23 mouse cellular contexts compared by ENCODE assay signal in the genomic region with DNA sequence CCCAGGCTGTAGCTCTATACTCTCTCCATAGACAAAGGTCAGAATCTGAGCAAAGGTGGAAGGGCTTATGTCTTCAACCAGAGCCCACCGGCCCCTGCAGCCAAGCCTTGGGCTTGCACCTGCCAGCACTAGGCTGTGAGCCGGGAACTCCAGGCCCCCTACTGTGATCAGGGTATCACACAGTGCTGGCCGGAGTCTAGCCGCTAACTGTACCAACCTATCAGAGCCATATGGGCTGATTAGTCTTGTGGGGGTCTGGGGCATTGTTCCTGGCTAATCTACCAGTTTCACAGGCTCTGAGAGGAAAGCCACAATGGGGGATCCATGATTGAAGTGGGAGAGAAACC. TPM values are rescaled to one million over a fixed set of nuclear protein-coding genes. Genes with fewer than 3 reads are reported as not detected.
DNase-seq lines count a peak whose midpoint lies in the region; ATAC-seq lines count a peak whose summit lies in the region.
"Had no signal": no experiment of that assay in that cellular context is flagged by ENCODE, and none has a peak within 500 bp of the region (broad histone marks: within the 10 kb centered on the region; RNA-seq: fewer than 3 reads in every experiment).

No protein-coding gene starts in this region.

- peak; percentile 21 for DNase-seq in cerebellum, adult 11 months
- no peak for DNase-seq in cerebellum, postnatal 4 days (ENCODE audit: low spot score in 2 of 2)
- no peak for DNase-seq in heart, adult 9 months (ENCODE audit: low spot score in 2 of 2)
- no peak for DNase-seq in neural tube, embryonic 10.5 days (ENCODE audit: extremely low spot score, low spot score)
- DNase-seq in layer of hippocampus, adult 9-11 months = no peak
- DNase-seq: cerebellum, postnatal 25 days; heart, postnatal 14 days; kidney, postnatal 36 days; left cerebral cortex, postnatal 4 days; lung, postnatal 4 days; midbrain, embryonic 14.5 days; thymus, adult 2 months had no signal

- no peaks in the 10 kb centered on the region for H3K9me3 ChIP-seq in heart, embryonic 13.5 days
- no peaks in the 10 kb centered on the region for H3K9me3 ChIP-seq in neural tube, embryonic 12.5 days
- no peaks in the 10 kb centered on the region for H3K9me3 ChIP-seq in limb, embryonic 15.5 days
- H3K9me3 ChIP-seq: hindbrain, embryonic 15.5 days; liver, embryonic 12.5 days; lung, embryonic 15.5 days had no signal

- whole genome bisulfite sequencing in heart, embryonic 13.5 days = 50% methylated on average over 4 of the region's 4 CpGs
- WGBS in neural tube, embryonic 12.5 days = 42% methylated on average over 4 of the region's 4 CpGs
- WGBS in limb, embryonic 15.5 days = 49% methylated on average over 4 of the region's 4 CpGs

- H3K4me3 ChIP-seq in heart, embryonic 13.5 days = no peak overlapping the region
- no peak overlapping the region for H3K4me3 ChIP-seq in neural tube, embryonic 12.5 days
- no peak overlapping the region for H3K4me3 ChIP-seq in limb, embryonic 15.5 days
- H3K4me3 ChIP-seq: hindbrain, embryonic 15.5 days; left cerebral cortex, adult 2 months; liver, embryonic 12.5 days; lung, embryonic 15.5 days had no signal

- no peak overlapping the region for H3K4me2 ChIP-seq in heart, embryonic 13.5 days
- H3K4me2 ChIP-seq in neural tube, embryonic 12.5 days (replicated peaks) = no peak overlapping the region
- H3K4me2 ChIP-seq in limb, embryonic 15.5 days = no peak overlapping the region
- H3K4me2 ChIP-seq: heart, embryonic 11.5 days; hindbrain, embryonic 15.5 days; liver, embryonic 12.5 days; lung, embryonic 15.5 days had no signal

- H3K27me3 ChIP-seq in heart, embryonic 13.5 days (replicated peaks) = peaks cover 17% of the 10 kb centered on the region
- no peaks in the 10 kb centered on the region for H3K27me3 ChIP-seq in neural tube, embryonic 12.5 days (replicated peaks)
- 0 out of 2 replicates have a peak, but pooled peaks cover 7% of the 10 kb centered on the region for H3K27me3 ChIP-seq in limb, embryonic 15.5 days
- H3K27me3 ChIP-seq: hindbrain, embryonic 15.5 days; lung, embryonic 15.5 days had no signal

- peaks cover 20% of the 10 kb centered on the region for H3K4me1 ChIP-seq in heart, embryonic 13.5 days
- peaks cover 17% of the 10 kb centered on the region for H3K4me1 ChIP-seq in neural tube, embryonic 12.5 days
- peaks cover 22% of the 10 kb centered on the region for H3K4me1 ChIP-seq in limb, embryonic 15.5 days

- 0 out of 2 replicates have a peak overlapping the region, but pooled peaks have one; percentile 7 for H3K9ac ChIP-seq in heart, embryonic 13.5 days
- H3K9ac ChIP-seq in neural tube, embryonic 12.5 days = 0 out of 2 replicates have a peak overlapping the region, but pooled peaks have one; percentile 36
- 0 out of 2 replicates have a peak overlapping the region, but pooled peaks have one; percentile 10 for H3K9ac ChIP-seq in limb, embryonic 15.5 days
- H3K9ac ChIP-seq: hindbrain, embryonic 15.5 days; lung, embryonic 15.5 days had no signal

- no peak for ATAC-seq in heart, embryonic 13.5 days (ENCODE audit: extremely low read depth, insufficient number of reproducible peaks, low FRiP score, low TSS enrichment)
- ATAC-seq in neural tube, embryonic 12.5 days (ENCODE audit: low FRiP score, low read depth) = no peak
- ATAC-seq in limb, embryonic 15.5 days (ENCODE audit: insufficient number of reproducible peaks, low FRiP score, low TSS enrichment, low read depth) = no peak
- ATAC-seq: CD4-positive, CD25-positive, alpha-beta regulatory T cell, adult 4 months; forebrain, embryonic 16.5 days; intestine, embryonic 16.5 days; liver, embryonic 12.5 days had no signal

- H3K27ac ChIP-seq in heart, embryonic 13.5 days (replicated peaks) = no peak overlapping the region
- no peak overlapping the region for H3K27ac ChIP-seq in neural tube, embryonic 12.5 days
- H3K27ac ChIP-seq in limb, embryonic 15.5 days = no peak overlapping the region
- H3K27ac ChIP-seq: hindbrain, embryonic 15.5 days; left cerebral cortex, adult 2 months; liver, embryonic 12.5 days; lung, embryonic 15.5 days had no signal

- peaks cover 4% of the 10 kb centered on the region for H3K36me3 ChIP-seq in heart, embryonic 13.5 days
- peaks cover 2% of the 10 kb centered on the region; the same call in 1 of the 2 replicates for H3K36me3 ChIP-seq in neural tube, embryonic 12.5 days
- peaks cover 1% of the 10 kb centered on the region; the same call in 1 of the 2 replicates for H3K36me3 ChIP-seq in limb, embryonic 15.5 days

RNA-seq across cellular contexts. Expression of a gene that starts 3.1 kb away (rescaled TPM):
- 4.4 and 5.7 TPM in 2 replicates for polyA plus RNA-seq in heart, embryonic 13.5 days (2015; fragmentation: Nextera tagmentation; extraction: Ambion mirVana)
- 12.2 and 13.7 TPM in 2 replicates for polyA plus RNA-seq in neural tube, embryonic 12.5 days (2016; fragmentation: Nextera tagmentation; extraction: Ambion mirVana)
- polyA plus RNA-seq in limb, embryonic 15.5 days (2015; fragmentation: Nextera tagmentation; extraction: Ambion mirVana) = 7.3 and 8.1 TPM in 2 replicates

RNA-seq across cellular contexts. Expression of a gene that starts 7.1 kb away (rescaled TPM):
- polyA plus RNA-seq in heart, embryonic 13.5 days (2015; fragmentation: Nextera tagmentation; extraction: Ambion mirVana) = 0.13 and 0.19 TPM in 2 replicates
- 0.22 and 0.47 TPM in 2 replicates for polyA plus RNA-seq in neural tube, embryonic 12.5 days (2016; fragmentation: Nextera tagmentation; extraction: Ambion mirVana)
- 3.0 and 4.2 TPM in 2 replicates for polyA plus RNA-seq in limb, embryonic 15.5 days (2015; fragmentation: Nextera tagmentation; extraction: Ambion mirVana)

RNA-seq across cellular contexts. Expression of a gene that starts 21.1 kb away (rescaled TPM):
- 0.33 and 0.37 TPM in 2 replicates for polyA plus RNA-seq in heart, embryonic 13.5 days (2015; fragmentation: Nextera tagmentation; extraction: Ambion mirVana)
- polyA plus RNA-seq in neural tube, embryonic 12.5 days (2016; fragmentation: Nextera tagmentation; extraction: Ambion mirVana) = 1.6 and 1.9 TPM in 2 replicates
- polyA plus RNA-seq in limb, embryonic 15.5 days (2015; fragmentation: Nextera tagmentation; extraction: Ambion mirVana) = 0.45 and 0.58 TPM in 2 replicates

RNA-seq across cellular contexts. Expression of a gene that starts 26.4 kb away (rescaled TPM):
- 3.5 and 3.6 TPM in 2 replicates for polyA plus RNA-seq in heart, embryonic 13.5 days (2015; fragmentation: Nextera tagmentation; extraction: Ambion mirVana)
- polyA plus RNA-seq in neural tube, embryonic 12.5 days (2016; fragmentation: Nextera tagmentation; extraction: Ambion mirVana) = 4.1 and 5.7 TPM in 2 replicates
- 3.0 and 3.5 TPM in 2 replicates for polyA plus RNA-seq in limb, embryonic 15.5 days (2015; fragmentation: Nextera tagmentation; extraction: Ambion mirVana)

RNA-seq across cellular contexts. Expression of a gene that starts 28.2 kb away (rescaled TPM):
- 114 and 116 TPM in 2 replicates for polyA plus RNA-seq in heart, embryonic 13.5 days (2015; fragmentation: Nextera tagmentation; extraction: Ambion mirVana)
- 137 and 143 TPM in 2 replicates for polyA plus RNA-seq in neural tube, embryonic 12.5 days (2016; fragmentation: Nextera tagmentation; extraction: Ambion mirVana)
- 126 and 146 TPM in 2 replicates for polyA plus RNA-seq in limb, embryonic 15.5 days (2015; fragmentation: Nextera tagmentation; extraction: Ambion mirVana)
